Mouse (Mus musculus) embryonic facial prominence, embryonic 12.5 days (tissue): ENCODE results near the gene Fmo1. TPM values are rescaled to one million over a fixed set of nuclear protein-coding genes. Genes with fewer than 3 reads are reported as not detected.

Experiments used
- ATAC-seq: fragments of 200-750 bp; cut with Nextera tagmentation; 2 replicates; pipeline ENCODE4 v1.8.0; 2017; ENCODE audit not compliant: insufficient number of reproducible peaks, insufficient read depth, low FRiP score, low TSS enrichment
- H3K27ac ChIP-seq: fragments of 300-500 bp; sonication (generic); 2 replicates; pipeline ENCODE4 v1.5.1; 2016; ENCODE audit warnings: mild to moderate bottlenecking
- H3K27me3 ChIP-seq: fragments of 300-500 bp; sonication (generic); 2 replicates; pipeline ENCODE4 v1.6.1; 2016; ENCODE audit warnings: mild to moderate bottlenecking, moderate library complexity
- H3K36me3 ChIP-seq: fragments of 300-500 bp; sonication (generic); 2 replicates; pipeline ENCODE4 v1.6.1; 2016; ENCODE audit warnings: mild to moderate bottlenecking
- H3K4me1 ChIP-seq: fragments of 300-500 bp; sonication (generic); 2 replicates; pipeline ENCODE4 v1.6.1; 2016
- H3K4me2 ChIP-seq: fragments of 300-500 bp; sonication (generic); replicated peaks from 2 replicates; pipeline ENCODE4 v1.6.1; 2016; ENCODE audit warnings: mild to moderate bottlenecking, moderate library complexity
- H3K4me3 ChIP-seq: fragments of 300-500 bp; sonication (generic); 2 replicates; pipeline ENCODE4 v1.5.1; 2016; ENCODE audit warnings: mild to moderate bottlenecking
- H3K9ac ChIP-seq: fragments of 300-500 bp; sonication (generic); 2 replicates; pipeline ENCODE4 v1.6.1; 2016; ENCODE audit warnings: mild to moderate bottlenecking, moderate library complexity
- H3K9me3 ChIP-seq: fragments of 300-500 bp; sonication (generic); 2 replicates; pipeline ENCODE4 v1.6.1; 2016; ENCODE audit warnings: mild to moderate bottlenecking, moderate library complexity
- WGBS: fragments of 180-500 bp; shearing (Covaris S2); methylation state at CpG from one replicate; pipeline ENCODE4 v1.1.7; 2016; 5-methylcytosine and 5-hydroxymethylcytosine counted together
- polyA plus RNA-seq: library from polyadenylated mRNA; unstranded; fragments of >200 nt; fragmentation: Nextera tagmentation; extraction: Ambion mirVana; gene quantifications from 2 replicates; pipeline ENCODE4 v1.2.1, GENCODE M21; 2016

Gene Fmo1
- polyA plus RNA-seq, 1 experiment from 2014 or later: 14.8 TPM

- H3K4me2 ChIP-seq: no peak overlapping the region
- H3K36me3 ChIP-seq: no peaks in the 10 kb centered on the region
- no peak overlapping the region for H3K4me3 ChIP-seq
- no peaks in the 10 kb centered on the region for H3K9me3 ChIP-seq
- H3K27me3 ChIP-seq: no peaks in the 10 kb centered on the region
- 96% methylated on average over 5 of the region's 5 CpGs for WGBS
- no peak for ATAC-seq
- no peak overlapping the region for H3K27ac ChIP-seq
- no peak overlapping the region for H3K9ac ChIP-seq
- no peaks in the 10 kb centered on the region for H3K4me1 ChIP-seq
Observed at GRCm38 (mm10) chr1:162819280-162819679, 47.1 kb downstream of the Fmo1 start.

- H3K4me3 ChIP-seq: no peak overlapping the region
- no peak overlapping the region for H3K9ac ChIP-seq
- H3K27ac ChIP-seq: no peak overlapping the region
- no peaks in the 10 kb centered on the region for H3K4me1 ChIP-seq
- H3K27me3 ChIP-seq: no peaks in the 10 kb centered on the region
- 79% methylated on average over 10 of the region's 10 CpGs for WGBS
- no peaks in the 10 kb centered on the region for H3K36me3 ChIP-seq
- ATAC-seq: no peak
- no peaks in the 10 kb centered on the region for H3K9me3 ChIP-seq
- H3K4me2 ChIP-seq: no peak overlapping the region
Observed at GRCm38 (mm10) chr1:162815381-162816127, 50.9 kb downstream of the Fmo1 start.

DNA sequence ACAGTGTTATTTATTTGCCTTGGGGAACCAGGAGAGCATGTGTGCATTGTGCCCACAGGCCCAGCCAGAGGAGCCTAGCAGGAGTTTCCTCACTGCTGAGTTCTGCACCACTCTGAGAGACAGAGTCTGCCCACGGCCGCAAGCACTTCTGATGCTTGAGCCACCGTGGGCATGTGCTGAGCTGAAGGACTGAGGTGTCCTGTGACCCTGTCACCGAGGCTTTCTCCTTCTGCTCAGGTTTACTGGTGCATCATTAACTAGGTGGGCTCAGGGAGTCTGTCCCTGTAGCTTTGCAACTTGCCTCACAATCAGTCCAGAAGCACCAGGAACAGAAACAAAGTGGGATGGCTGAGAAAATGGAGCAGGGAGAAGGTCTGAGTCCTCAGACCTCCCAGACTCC, 51.5 kb downstream of the Fmo1 start:
- Histone ChIP-seq H3K4me1 (no peaks in the 10 kb centered on the region), H3K27ac (no peak overlapping the region), H3K9me3 (no peaks in the 10 kb centered on the region), H3K4me3 (no peak overlapping the region), H3K9ac (no peak overlapping the region), H3K36me3 (no peaks in the 10 kb centered on the region), H3K27me3 (no peaks in the 10 kb centered on the region), H3K4me2 (no peak overlapping the region)
- ATAC-seq: no peak
- WGBS: 80% methylated on average over 4 of the region's 4 CpGs

GRCm38 (mm10) chr1:162813836-162814156, 52.6 kb downstream of the Fmo1 start, which contains the start of gene Fmo4:
TSS of gene Fmo4 (minus strand) at chr1:162813972.
- Histone ChIP-seq H3K27ac (no peak within 1 kb of the TSS), H3K27me3 (no peaks in the 10 kb centered on the region), H3K9me3 (no peaks in the 10 kb centered on the region), H3K36me3 (no peaks in the 10 kb centered on the region), H3K9ac (no peak within 1 kb of the TSS), H3K4me2 (no peak within 1 kb of the TSS), H3K4me3 (no peak within 1 kb of the TSS), H3K4me1 (no peaks in the 10 kb centered on the region)
- no peak for ATAC-seq
- WGBS: 41% methylated on average over 8 of the region's 8 CpGs

DNA sequence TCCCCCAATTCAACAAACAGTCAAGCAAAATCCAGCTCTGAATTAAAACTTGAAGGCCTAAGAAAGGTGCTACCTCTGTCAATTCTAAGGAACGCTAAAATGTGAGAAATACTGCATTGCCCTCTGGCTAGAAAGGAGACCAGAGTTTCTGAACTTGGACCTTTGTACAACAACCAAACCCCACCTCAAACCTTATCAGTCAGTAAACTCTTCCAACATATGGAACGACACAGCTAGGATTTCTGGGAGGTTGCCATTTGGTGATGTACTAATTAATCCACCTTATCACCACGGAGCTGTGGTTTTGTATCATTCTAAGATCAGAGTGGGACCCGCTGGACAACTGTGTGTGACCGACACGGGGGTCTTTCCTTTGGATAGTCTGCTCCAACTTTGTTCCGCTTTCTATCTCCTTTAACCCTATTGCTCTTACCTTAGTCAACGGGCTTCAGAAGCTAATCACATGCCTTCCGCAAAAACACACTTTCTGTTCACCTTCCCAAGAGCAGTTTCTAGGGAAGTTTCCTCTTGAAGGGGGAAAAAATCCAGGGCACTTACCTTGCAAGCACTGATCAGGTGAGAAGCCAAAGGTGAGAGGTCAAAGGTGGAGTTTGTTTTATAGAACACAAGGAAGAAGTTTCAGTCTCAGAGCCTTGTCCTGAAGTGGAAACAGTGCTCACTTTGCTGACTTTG, 53.1 kb downstream of the Fmo1 start:
- Histone ChIP-seq H3K9me3 (no peaks in the 10 kb centered on the region), H3K27ac (no peak overlapping the region), H3K4me2 (no peak overlapping the region), H3K27me3 (no peaks in the 10 kb centered on the region), H3K4me3 (no peak overlapping the region), H3K9ac (no peak overlapping the region), H3K4me1 (no peaks in the 10 kb centered on the region), H3K36me3 (no peaks in the 10 kb centered on the region)
- ATAC-seq: no peak
- WGBS: 89% methylated on average over 9 of the region's 9 CpGs

DNA sequence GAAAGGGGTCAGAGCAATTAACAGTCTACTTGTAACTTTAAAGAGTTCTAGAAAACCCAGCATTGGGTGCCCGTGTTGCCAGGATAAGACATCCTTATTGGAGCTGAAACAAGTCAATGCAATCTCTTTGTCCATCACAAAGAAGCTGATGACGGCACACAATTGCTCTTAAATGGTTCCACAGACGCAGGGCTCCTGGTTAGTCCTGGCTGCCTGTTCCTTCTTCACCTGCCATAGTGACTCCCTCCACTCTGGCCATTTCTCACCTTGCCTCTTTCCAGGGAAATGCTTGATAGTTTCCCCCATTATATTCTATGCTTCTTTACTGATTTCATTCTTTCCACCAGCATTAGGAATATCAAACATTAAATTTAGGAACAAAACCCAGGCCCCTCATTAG, 57.9 kb downstream of the Fmo1 start:
- H3K9ac ChIP-seq: no peak overlapping the region
- no peak for ATAC-seq
- WGBS: 78% methylated on average over 3 of the region's 3 CpGs
- H3K4me3 ChIP-seq: no peak overlapping the region
- H3K4me2 ChIP-seq: no peak overlapping the region
- no peak overlapping the region for H3K27ac ChIP-seq
- no peaks in the 10 kb centered on the region for H3K36me3 ChIP-seq
- no peaks in the 10 kb centered on the region for H3K9me3 ChIP-seq
- no peaks in the 10 kb centered on the region for H3K27me3 ChIP-seq
- no peaks in the 10 kb centered on the region for H3K4me1 ChIP-seq

DNA sequence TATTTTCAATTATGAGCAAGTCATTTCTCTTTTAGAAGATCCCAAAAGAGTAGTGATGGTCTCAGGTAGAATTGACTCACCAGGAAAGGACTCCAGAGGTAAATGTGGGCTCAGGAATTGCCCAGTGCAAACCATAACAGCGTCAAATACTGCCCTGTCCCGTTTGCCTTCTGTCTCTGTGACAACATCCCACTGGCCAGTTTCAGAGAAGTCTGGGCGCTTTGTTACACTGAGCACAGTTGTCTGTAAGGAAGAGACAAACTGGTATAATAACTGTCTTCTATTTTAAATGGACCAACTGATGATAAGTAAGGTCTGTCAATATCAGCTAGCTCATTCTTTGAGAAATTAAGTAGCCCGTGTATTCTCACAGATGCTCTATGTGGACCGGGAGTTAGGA, 59.0 kb downstream of the Fmo1 start:
- ATAC-seq: no peak
- Histone ChIP-seq H3K4me3 (no peak overlapping the region), H3K27ac (no peak overlapping the region), H3K27me3 (no peaks in the 10 kb centered on the region), H3K4me1 (no peaks in the 10 kb centered on the region), H3K9me3 (no peaks in the 10 kb centered on the region), H3K4me2 (no peak overlapping the region), H3K9ac (no peak overlapping the region), H3K36me3 (no peaks in the 10 kb centered on the region)
- 84% methylated on average over 5 of the region's 5 CpGs for WGBS

- Histone ChIP-seq H3K4me3 (no peak overlapping the region), H3K4me2 (no peak overlapping the region), H3K9ac (no peak overlapping the region), H3K4me1 (no peaks in the 10 kb centered on the region), H3K27me3 (no peaks in the 10 kb centered on the region), H3K27ac (no peak overlapping the region), H3K9me3 (no peaks in the 10 kb centered on the region), H3K36me3 (no peaks in the 10 kb centered on the region)
- no peak for ATAC-seq
- 61% methylated on average over 5 of the region's 5 CpGs for WGBS
Observed at GRCm38 (mm10) chr1:162805011-162805410, 61.4 kb downstream of the Fmo1 start.

GRCm38 (mm10) chr1:162796441-162796840, 70.0 kb downstream of the Fmo1 start:
- H3K4me3 ChIP-seq: no peak overlapping the region
- no peaks in the 10 kb centered on the region for H3K27me3 ChIP-seq

GRCm38 (mm10) chr1:162792306-162793044, 73.9 kb downstream of the Fmo1 start:
- Histone ChIP-seq H3K9me3 (no peaks in the 10 kb centered on the region), H3K4me2 (no peak overlapping the region), H3K4me3 (no peak overlapping the region), H3K4me1 (no peaks in the 10 kb centered on the region), H3K9ac (no peak overlapping the region), H3K27ac (no peak overlapping the region), H3K27me3 (no peaks in the 10 kb centered on the region), H3K36me3 (no peaks in the 10 kb centered on the region)
- no peak for ATAC-seq
- 59% methylated on average over 7 of the region's 7 CpGs for whole genome bisulfite sequencing

More at GRCm38 (mm10) chr1:162796441-162796840, 70.0 kb downstream of the Fmo1 start:
- no peak overlapping the region for H3K27ac ChIP-seq
- no peaks in the 10 kb centered on the region for H3K9me3 ChIP-seq
- no peaks in the 10 kb centered on the region for H3K36me3 ChIP-seq
- ATAC-seq: no peak
- H3K9ac ChIP-seq: no peak overlapping the region
- no peaks in the 10 kb centered on the region for H3K4me1 ChIP-seq
- H3K4me2 ChIP-seq: no peak overlapping the region

- 86% methylated on average over 4 of the region's 4 CpGs for WGBS
- ATAC-seq: no peak
- Histone ChIP-seq H3K36me3 (no peaks in the 10 kb centered on the region), H3K4me3 (no peak overlapping the region), H3K9ac (no peak overlapping the region), H3K4me1 (no peaks in the 10 kb centered on the region), H3K9me3 (no peaks in the 10 kb centered on the region), H3K27me3 (no peaks in the 10 kb centered on the region), H3K27ac (no peak overlapping the region), H3K4me2 (no peak overlapping the region)
Observed at GRCm38 (mm10) chr1:162785222-162785621, 81.2 kb downstream of the Fmo1 start.
